Mouse (Mus musculus): Measurements from ENCODE around the gene Wdtc1.

- TF ChIP-seq CTCF (conservative IDR thresholded peaks at IDR 0.05 in 1 of 2, IDR thresholded peaks at IDR 0.05 in 1 of 2; ENCODE audit: low read depth in 2 of 2, low read length in 2 of 2), result no peak
- no peak for TF ChIP-seq USF1 (IDR thresholded peaks at IDR 0.05; ENCODE audit: low read depth, low read length)
- no peak for TF ChIP-seq POLR2AphosphoS2 (IDR thresholded peaks at IDR 0.05; ENCODE audit: low read depth, low read length)
- TF ChIP-seq NRF1 (IDR thresholded peaks at IDR 0.05; ENCODE audit: low read depth, low read length), result no peak
Observed at GRCm38 (mm10) chr4:133387053-133387452, 33.8 kb upstream of the Wdtc1 start.
